Mouse (Mus musculus) fat pad, adult 2 months (tissue): Measurements from ENCODE around the gene Wdr92.
"Not testable (repeated sequence)": the region's sequence is repeated elsewhere in the genome, so short reads cannot be mapped to it uniquely, and the experiment has no call there.

Experiments used
- DNase-seq: peaks from one replicate; pipeline ENCODE4 v3.0.0-alpha.2; 2011; ENCODE audit warnings: low read depth, low spot score; ENCODE audit errors: extremely low read depth

The Wdr92 gene

GRCm38 (mm10) chr11:17202481-17202880 lies 20.6 kb downstream of the Wdr92 start:
- DNase-seq, result no peak

DNA sequence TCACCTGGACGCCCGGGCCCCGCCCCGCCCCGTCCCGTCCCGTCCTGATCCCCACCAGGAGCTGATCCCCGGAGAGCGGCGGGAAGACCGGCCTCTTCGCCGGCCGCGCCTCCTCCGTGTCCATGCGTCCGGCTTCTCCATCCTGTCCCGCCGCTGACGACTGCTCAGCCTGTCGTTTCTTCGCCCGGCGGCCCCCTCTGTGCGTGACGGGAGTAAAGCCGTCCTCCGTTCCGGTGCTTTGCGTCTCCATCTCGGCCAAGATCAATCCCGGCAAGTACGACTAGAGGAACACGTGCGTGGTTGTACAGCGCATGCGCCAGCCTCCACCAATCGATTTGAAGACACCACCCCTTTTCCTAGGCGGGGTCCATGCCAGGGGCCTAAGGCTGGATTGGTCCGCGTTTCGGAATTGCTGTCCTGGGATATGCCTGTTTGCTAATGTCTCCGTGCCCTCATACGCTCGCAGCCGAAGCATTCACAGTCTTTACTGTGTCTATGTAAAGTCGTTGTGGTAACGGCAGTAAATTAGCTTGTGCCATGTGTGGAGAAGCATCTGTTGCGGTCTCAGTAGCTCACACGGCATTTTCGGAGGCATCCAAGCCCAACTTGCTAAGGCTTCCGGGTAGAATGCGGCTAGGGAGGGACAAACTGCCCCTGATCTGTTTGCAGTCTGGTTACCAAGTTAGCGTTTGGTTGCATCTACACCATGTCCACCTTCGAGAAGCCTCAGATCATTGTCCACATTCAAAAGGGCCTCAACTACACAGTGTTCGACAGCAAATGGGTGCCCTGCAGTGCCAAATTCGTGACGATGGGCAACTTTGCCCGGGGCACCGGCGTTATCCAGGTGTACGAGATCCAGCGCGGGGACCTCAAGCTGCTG lies 29.6 kb downstream of the Wdr92 start, which contains the start of gene Pno1:
TSS of gene Pno1 (minus strand) at position 311 of the 883 bp plus-strand sequence.
- peak; percentile 77 for DNase-seq

GRCm38 (mm10) chr11:17212141-17212495 lies 30.2 kb downstream of the Wdr92 start:
- DNase-seq, result no peak

DNA sequence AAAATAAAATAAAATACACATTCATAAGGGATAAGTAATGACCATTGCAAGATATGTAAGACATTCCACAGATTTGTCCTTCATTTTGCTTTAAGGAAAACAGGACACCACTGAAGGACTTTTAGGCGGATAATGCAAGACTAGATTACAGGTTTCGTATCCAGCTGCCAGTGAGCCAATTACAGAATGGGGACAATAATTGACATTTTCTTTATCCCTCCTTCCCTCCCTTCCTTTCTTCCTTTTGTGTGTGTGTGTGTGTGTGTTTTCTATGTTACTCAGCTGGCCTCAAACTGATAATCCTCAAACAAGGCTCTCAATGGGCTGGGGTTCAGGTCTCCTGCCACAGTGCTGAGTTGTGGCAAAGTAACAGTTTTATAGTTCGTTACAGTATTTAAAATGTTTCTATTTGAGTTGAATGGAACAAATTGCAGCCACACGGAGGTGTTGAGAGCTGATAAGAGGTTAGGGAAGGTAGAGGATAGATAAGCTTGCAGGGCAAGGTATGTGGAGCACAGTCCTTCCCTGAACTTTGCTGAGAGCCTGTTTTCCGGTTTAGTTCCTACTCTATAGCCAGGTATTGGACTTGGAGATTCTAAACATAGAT lies 31.1 kb downstream of the Wdr92 start:
- no peak for DNase-seq

DNA sequence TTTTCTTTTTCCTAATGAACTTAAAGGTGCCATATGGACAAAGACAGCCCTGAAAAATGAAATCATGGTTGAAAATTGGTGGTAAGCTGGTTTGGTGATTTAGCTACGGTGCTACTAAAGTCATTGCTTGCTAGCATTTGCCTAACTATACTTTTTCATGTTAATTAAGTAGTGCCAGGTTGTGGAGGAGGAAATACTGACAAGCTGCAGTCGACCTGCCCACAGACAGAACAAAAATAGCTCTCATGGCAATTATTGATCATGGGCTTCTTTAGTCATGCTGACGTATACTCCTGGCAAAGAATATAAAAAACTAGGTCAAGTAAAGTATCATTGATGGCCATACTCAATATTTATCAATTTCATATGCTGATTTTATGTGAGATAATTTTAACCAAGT lies 33.6 kb downstream of the Wdr92 start:
- DNase-seq, result no peak

DNA sequence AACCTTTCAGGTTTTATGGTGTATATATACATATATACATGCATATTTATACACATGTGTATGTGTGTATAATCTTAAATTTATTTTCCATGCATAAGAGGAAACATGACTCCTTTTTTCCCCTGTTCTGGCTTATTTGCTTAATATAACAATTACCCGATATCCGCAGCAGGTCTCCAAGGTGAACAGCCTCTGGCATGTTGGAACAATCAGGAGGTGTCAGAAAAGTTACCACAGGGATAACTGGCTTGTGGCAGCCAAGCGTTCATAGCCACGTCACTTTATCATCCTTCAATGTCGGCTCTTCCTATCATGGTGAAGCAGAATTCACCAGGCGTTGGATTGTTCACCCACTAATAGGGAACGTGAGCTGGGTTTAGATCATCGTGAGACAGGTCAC lies 39.2 kb downstream of the Wdr92 start:
- DNase-seq, result no peak

GRCm38 (mm10) chr11:17232792-17233191 lies 50.9 kb downstream of the Wdr92 start:
- DNase-seq, result no peak

GRCm38 (mm10) chr11:17236449-17237037 lies 54.6 kb downstream of the Wdr92 start:
- no peak for DNase-seq

- not testable (repeated sequence) for DNase-seq
Observed at GRCm38 (mm10) chr11:17238598-17238997, 56.7 kb downstream of the Wdr92 start.

- DNase-seq, result no peak
Observed at GRCm38 (mm10) chr11:17248715-17249114, 66.8 kb downstream of the Wdr92 start.

- no peak for DNase-seq
Observed at GRCm38 (mm10) chr11:17256813-17257365, 75.0 kb downstream of the Wdr92 start.

DNA sequence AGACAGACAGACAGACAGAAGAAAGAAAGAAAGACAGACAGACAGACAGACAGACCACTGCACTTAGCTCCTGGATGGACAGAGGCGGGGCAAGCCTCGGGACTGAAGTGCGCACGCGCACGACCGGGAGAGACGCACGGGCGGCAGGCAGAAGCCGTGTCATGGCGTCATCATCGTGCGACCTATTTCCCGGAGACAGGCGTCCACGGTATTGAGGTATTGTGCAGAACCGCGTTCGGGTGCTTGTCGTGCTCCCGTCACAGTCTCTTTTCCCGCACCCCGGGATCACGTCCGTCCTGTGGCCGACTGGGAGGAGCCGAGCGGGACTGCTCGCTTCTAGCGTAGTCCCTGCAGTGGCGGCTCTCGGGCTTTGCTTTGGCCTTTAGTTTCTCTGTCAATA lies 75.5 kb downstream of the Wdr92 start, which contains the start of gene C1d:
TSS of gene C1d (plus strand) at position 137 of the 400 bp plus-strand sequence.
- DNase-seq, result no peak

DNA sequence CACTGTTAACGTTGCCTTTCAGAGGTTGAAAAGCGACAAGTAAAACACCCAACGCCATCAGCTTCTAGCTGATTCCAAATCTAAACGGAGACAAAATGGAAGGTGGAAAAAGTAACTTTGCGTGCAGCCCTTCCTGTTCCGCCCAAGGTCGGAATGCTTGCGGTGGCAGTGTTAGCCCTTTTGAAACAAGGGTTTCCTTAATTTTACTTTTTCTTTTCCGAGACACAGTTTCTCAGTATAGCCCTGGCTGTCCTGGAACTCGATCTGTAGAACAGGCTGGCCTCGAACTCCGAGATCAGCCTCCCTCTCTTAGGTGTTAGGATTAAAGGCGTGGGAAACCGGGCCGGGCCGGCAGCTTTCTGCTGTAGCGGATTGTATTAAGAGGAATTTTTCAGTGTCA lies 76.0 kb downstream of the Wdr92 start:
- no peak for DNase-seq

GRCm38 (mm10) chr11:17267176-17267575 lies 85.3 kb downstream of the Wdr92 start:
- DNase-seq, result no peak

GRCm38 (mm10) chr11:17268801-17269200 lies 86.9 kb downstream of the Wdr92 start:
- no peak for DNase-seq

- DNase-seq, result no peak
Observed at GRCm38 (mm10) chr11:17279959-17280358, 98.1 kb downstream of the Wdr92 start.
